Mouse (Mus musculus) myocyte (in vitro differentiated cells): ENCODE measurements around the gene Ajap1. TPM values are rescaled to one million over a fixed set of nuclear protein-coding genes. Genes with fewer than 3 reads are reported as not detected.

Source experiments
- H3K27me3 ChIP-seq: one replicate; pipeline ENCODE4 v1.6.1; 2011; ENCODE audit not compliant: control insufficient read depth, insufficient read depth, insufficient read length
- H3K36me3 ChIP-seq: one replicate; pipeline ENCODE4 v1.6.1; 2011; ENCODE audit not compliant: control insufficient read depth, insufficient read depth
- H3K4me2 ChIP-seq: one replicate; pipeline ENCODE4 v1.6.1; 2011; ENCODE audit warnings: low read depth, control low read depth
- H3K4me3 ChIP-seq: one replicate; pipeline ENCODE4 v1.5.1; 2011; ENCODE audit warnings: mild to moderate bottlenecking, control low read depth, moderate library complexity
- H3K79me2 ChIP-seq: one replicate; pipeline ENCODE4 v1.6.1; 2011; ENCODE audit not compliant: control insufficient read depth, insufficient read depth
- H3ac ChIP-seq: one replicate; pipeline ENCODE4 v1.6.1; 2011; ENCODE audit not compliant: control insufficient read depth, insufficient read length
- CEBPB ChIP-seq: IDR thresholded peaks from 2 replicates; pipeline ENCODE4 v1.6.1; 2011; ENCODE audit warnings: mild to moderate bottlenecking, moderate library complexity; ENCODE audit not compliant: poor library complexity, insufficient read depth, severe bottlenecking
- E2F4 ChIP-seq: IDR thresholded peaks from one replicate; pipeline ENCODE4 v1.6.1; 2011; ENCODE audit warnings: mild to moderate bottlenecking, control low read depth, moderate library complexity; ENCODE audit not compliant: insufficient read depth
- MAX ChIP-seq: IDR thresholded peaks from one replicate; pipeline ENCODE4 v1.6.1; 2011; ENCODE audit warnings: low read depth, mild to moderate bottlenecking, control low read depth
- MYOD1 ChIP-seq, 3 experiments: IDR thresholded peaks; one replicate each; pipeline ENCODE4 v1.6.1; 2011; ENCODE audit warnings: control low read depth in 2 of 3, low read depth in 2 of 3, mild to moderate bottlenecking in 2 of 3, moderate library complexity in 1 of 3; ENCODE audit not compliant: insufficient read length in 2 of 3, control insufficient read depth in 1 of 3
- MYOG ChIP-seq, 3 experiments: IDR thresholded peaks; one replicate each; pipeline ENCODE4 v1.6.1; 2011; ENCODE audit warnings: control low read depth in 2 of 3, low read depth in 2 of 3, mild to moderate bottlenecking in 2 of 3; ENCODE audit not compliant: insufficient read length in 2 of 3, control insufficient read depth in 1 of 3, insufficient read depth in 1 of 3
- POLR2A ChIP-seq: IDR thresholded peaks from one replicate; pipeline ENCODE4 v1.6.1; 2011; ENCODE audit warnings: low read depth, mild to moderate bottlenecking, control low read depth, moderate library complexity; ENCODE audit not compliant: insufficient read length
- POLR2AphosphoS2 ChIP-seq: IDR thresholded peaks from one replicate; pipeline ENCODE4 v1.6.1; 2011; ENCODE audit warnings: low read depth, control low read depth; ENCODE audit not compliant: insufficient read length
- REST ChIP-seq: IDR thresholded peaks from one replicate; pipeline ENCODE4 v1.6.1; 2011; ENCODE audit warnings: mild to moderate bottlenecking, control low read depth, moderate library complexity; ENCODE audit not compliant: insufficient read depth, insufficient read length
- SRF ChIP-seq: IDR thresholded peaks from one replicate; pipeline ENCODE4 v1.6.1; 2011; ENCODE audit warnings: low read depth; ENCODE audit not compliant: control insufficient read depth, insufficient read length
- TCF12 ChIP-seq: IDR thresholded peaks from one replicate; pipeline ENCODE4 v1.6.1; 2011; ENCODE audit warnings: mild to moderate bottlenecking, control low read depth; ENCODE audit not compliant: poor library complexity, insufficient read depth, severe bottlenecking
- TCF3 ChIP-seq: IDR thresholded peaks from one replicate; pipeline ENCODE4 v1.6.1; 2011; ENCODE audit warnings: low read depth, control low read depth; ENCODE audit not compliant: insufficient read length
- USF1 ChIP-seq: IDR thresholded peaks from one replicate; pipeline ENCODE4 v1.6.1; 2011; ENCODE audit warnings: low read depth, mild to moderate bottlenecking, control low read depth, moderate library complexity
- polyA plus RNA-seq: library from polyadenylated mRNA; unstranded; fragments of >200 nt; fragmentation: generic; extraction: Trizol; gene quantifications from one replicate; pipeline ENCODE4 v1.2.1, GENCODE M21; 2012; ENCODE audit warnings: missing spikeins

Gene Ajap1
- polyA plus RNA-seq, 1 experiment = not detected

DNA sequence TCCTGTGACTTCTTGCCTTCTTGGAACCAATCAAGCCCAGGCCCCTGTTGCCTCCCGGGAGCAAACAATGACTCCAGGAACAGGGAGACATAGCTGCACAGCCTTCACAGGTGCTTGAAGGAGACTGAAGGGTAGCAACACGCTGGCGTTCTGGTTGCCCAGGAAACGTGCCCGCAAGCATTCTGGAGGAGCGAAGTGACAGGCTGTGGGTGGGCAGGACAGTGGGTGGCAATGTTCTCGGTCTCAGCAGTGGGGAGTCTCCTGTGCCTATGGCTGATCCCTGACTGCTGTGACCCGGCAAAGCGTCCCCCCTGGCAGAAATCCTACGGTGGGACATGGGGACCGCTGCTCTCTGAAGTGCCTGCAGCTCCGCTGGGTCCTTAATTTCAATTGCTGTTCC is 43.6 kb downstream of the Ajap1 start:
- Histone ChIP-seq H3K4me3 (no peak overlapping the region), H3K79me2 (no peaks in the 10 kb centered on the region), H3K27me3 (no peaks in the 10 kb centered on the region), H3K4me2 (no peak overlapping the region), H3K36me3 (no peaks in the 10 kb centered on the region), H3ac (no peak overlapping the region)
- TF ChIP-seq MAX (no peak), E2F4 (no peak)

DNA sequence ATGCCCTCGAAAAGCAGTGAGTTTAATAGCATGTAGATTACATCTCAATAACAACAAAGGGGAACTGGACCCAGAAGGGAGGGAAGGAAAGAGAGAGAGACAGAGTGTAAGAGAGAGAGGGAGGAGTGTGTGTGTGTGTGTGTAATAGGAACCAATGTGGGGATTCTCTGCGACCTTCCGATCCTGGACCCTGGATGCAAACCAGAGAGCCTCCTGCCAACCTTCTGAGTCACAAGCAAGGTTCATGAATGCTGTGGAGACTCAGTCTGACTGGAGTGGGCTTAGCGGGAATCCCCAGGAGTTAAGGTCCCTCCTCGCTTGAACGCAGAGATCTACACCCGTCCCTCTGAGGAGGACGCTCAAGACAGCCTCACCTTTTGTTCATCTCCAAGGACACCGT is 45.4 kb downstream of the Ajap1 start:
- H3K79me2 ChIP-seq = no peaks in the 10 kb centered on the region
- no peak overlapping the region for H3ac ChIP-seq
- H3K4me3 ChIP-seq = no peak overlapping the region
- no peaks in the 10 kb centered on the region for H3K27me3 ChIP-seq
- H3K4me2 ChIP-seq = no peak overlapping the region
- no peaks in the 10 kb centered on the region for H3K36me3 ChIP-seq
- TF ChIP-seq CEBPB (no peak), MAX (no peak), POLR2A (no peak), USF1 (no peak), TCF3 (no peak), REST (no peak), SRF (no peak), MYOD1 (IDR thresholded peaks at IDR 0.05; ENCODE audit: control insufficient read depth in 1 of 3, insufficient read length in 2 of 3, low read depth in 2 of 3) (no peak), TCF12 (no peak), MYOG (IDR thresholded peaks at IDR 0.05; ENCODE audit: control insufficient read depth in 1 of 3, insufficient read depth in 1 of 3, insufficient read length in 2 of 3, low read depth in 2 of 3) (no peak), POLR2AphosphoS2 (no peak), E2F4 (no peak)

DNA sequence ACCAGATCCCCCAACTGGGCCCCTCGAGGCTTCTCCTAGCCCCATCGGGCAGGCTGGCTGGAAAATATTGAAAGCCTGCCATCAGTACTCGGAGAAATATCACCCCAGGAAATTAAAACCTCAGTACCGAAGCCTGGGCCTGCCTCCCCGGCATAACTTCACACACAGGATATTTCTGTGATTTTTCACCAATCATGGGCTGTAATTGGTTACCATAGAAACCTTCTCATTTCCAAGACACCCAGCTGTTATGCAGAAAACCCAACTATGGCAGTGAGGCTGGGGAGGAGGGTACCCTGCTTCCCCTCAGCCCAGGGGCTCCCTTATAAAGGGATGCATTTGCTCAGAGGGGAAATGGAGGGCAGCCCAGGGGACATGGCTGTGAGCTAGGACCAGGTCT is 46.7 kb downstream of the Ajap1 start:
- H3K79me2 ChIP-seq = no peaks in the 10 kb centered on the region
- no peak overlapping the region for H3K4me3 ChIP-seq
- TF ChIP-seq MAX (no peak), MYOD1 (IDR thresholded peaks at IDR 0.05; ENCODE audit: control insufficient read depth in 1 of 3, insufficient read length in 2 of 3, low read depth in 2 of 3) (no peak), TCF12 (no peak), REST (no peak), POLR2A (no peak), CEBPB (no peak), SRF (no peak), MYOG (IDR thresholded peaks at IDR 0.05; ENCODE audit: control insufficient read depth in 1 of 3, insufficient read depth in 1 of 3, insufficient read length in 2 of 3, low read depth in 2 of 3) (no peak)
- H3K4me2 ChIP-seq = no peak overlapping the region
- H3K27me3 ChIP-seq = no peaks in the 10 kb centered on the region
- H3ac ChIP-seq = no peak overlapping the region
- H3K36me3 ChIP-seq = no peaks in the 10 kb centered on the region

DNA sequence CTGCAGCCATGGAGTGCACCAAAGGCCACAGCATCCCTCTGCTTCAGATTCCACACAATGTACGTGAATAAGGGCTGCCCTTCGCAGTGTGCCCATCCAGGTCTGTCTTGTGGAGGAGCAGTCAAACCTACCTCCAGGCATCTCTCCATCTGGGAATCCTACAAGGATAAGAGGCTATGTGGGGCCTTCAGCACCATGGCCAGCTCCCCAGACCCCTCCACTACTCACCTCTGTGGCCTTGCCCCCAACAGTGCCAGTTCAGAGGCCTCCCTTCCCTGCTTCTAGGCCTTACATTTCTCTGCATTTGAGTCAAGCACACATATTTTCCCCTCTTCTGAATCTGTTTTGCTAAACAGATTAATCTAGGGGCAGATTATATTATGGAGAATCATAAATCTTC is 52.6 kb downstream of the Ajap1 start:
- no peak overlapping the region for H3K4me2 ChIP-seq
- H3ac ChIP-seq = no peak overlapping the region
- H3K4me3 ChIP-seq = no peak overlapping the region
- H3K27me3 ChIP-seq = no peaks in the 10 kb centered on the region
- H3K36me3 ChIP-seq = no peaks in the 10 kb centered on the region
- H3K79me2 ChIP-seq = no peaks in the 10 kb centered on the region
- no peak for TF ChIP-seq MYOD1 (IDR thresholded peaks at IDR 0.05; ENCODE audit: control insufficient read depth in 1 of 3, insufficient read length in 2 of 3, low read depth in 2 of 3)
- no peak for TF ChIP-seq E2F4
- no peak for TF ChIP-seq CEBPB
- TF ChIP-seq POLR2AphosphoS2 = no peak
- TF ChIP-seq TCF3 = no peak
- no peak for TF ChIP-seq REST
- no peak for TF ChIP-seq MYOG (IDR thresholded peaks at IDR 0.05; ENCODE audit: control insufficient read depth in 1 of 3, insufficient read depth in 1 of 3, insufficient read length in 2 of 3, low read depth in 2 of 3)
- TF ChIP-seq POLR2A = no peak
- TF ChIP-seq TCF12 = no peak
- no peak for TF ChIP-seq SRF
- no peak for TF ChIP-seq MAX
- TF ChIP-seq USF1 = no peak

GRCm38 (mm10) chr4:153425961-153426656 is 56.5 kb downstream of the Ajap1 start:
- H3K4me3 ChIP-seq = no peak overlapping the region
- H3ac ChIP-seq = no peak overlapping the region
- no peaks in the 10 kb centered on the region for H3K27me3 ChIP-seq
- H3K36me3 ChIP-seq = no peaks in the 10 kb centered on the region
- H3K4me2 ChIP-seq = no peak overlapping the region
- no peaks in the 10 kb centered on the region for H3K79me2 ChIP-seq
- TF ChIP-seq MYOD1 (IDR thresholded peaks at IDR 0.05; ENCODE audit: control insufficient read depth in 1 of 3, insufficient read length in 2 of 3, low read depth in 2 of 3) (no peak), TCF3 (no peak), USF1 (no peak), SRF (no peak), MYOG (IDR thresholded peaks at IDR 0.05; ENCODE audit: control insufficient read depth in 1 of 3, insufficient read depth in 1 of 3, insufficient read length in 2 of 3, low read depth in 2 of 3) (no peak), REST (no peak), E2F4 (no peak), TCF12 (no peak), MAX (no peak), POLR2A (no peak), CEBPB (no peak), POLR2AphosphoS2 (no peak)
